Mouse (Mus musculus) gastrocnemius, postnatal 10 days (tissue): ENCODE data around the gene Zfp653. TPM values are rescaled to one million over a fixed set of nuclear protein-coding genes. Genes with fewer than 3 reads are reported as not detected.
"Not testable (repeated sequence)": the region's sequence is repeated elsewhere in the genome, so short reads cannot be mapped to it uniquely, and the experiment has no call there.

Source experiments
- DNase-seq: peaks from one replicate; pipeline ENCODE4 v3.0.0; 2021; ENCODE audit warnings: mixed read lengths
- long read RNA-seq, 2 experiments: library from polyadenylated mRNA; stranded (forward); transcript quantifications; one replicate each; pipeline ENCODE4 v2.0.0; 2021
- total RNA-seq, 2 experiments: library from RNA; stranded (reverse); gene quantifications; 2 replicates each; pipeline ENCODE4 v1.2.3; 2021

Gene Zfp653
- total RNA-seq = 1 to 10 TPM; 3.1 to 4.6 TPM
- long read RNA-seq, experiment 1, partial matches to known transcripts = 1 of 5 reads
- long read RNA-seq, experiment 1, other reads (novel, unspliced or antisense) = 1 of 5 reads
- long read RNA-seq, experiment 2, partial matches to known transcripts = 3 of 8 reads
- long read RNA-seq, experiment 2, other reads (novel, unspliced or antisense) = 2 of 8 reads

DNA sequence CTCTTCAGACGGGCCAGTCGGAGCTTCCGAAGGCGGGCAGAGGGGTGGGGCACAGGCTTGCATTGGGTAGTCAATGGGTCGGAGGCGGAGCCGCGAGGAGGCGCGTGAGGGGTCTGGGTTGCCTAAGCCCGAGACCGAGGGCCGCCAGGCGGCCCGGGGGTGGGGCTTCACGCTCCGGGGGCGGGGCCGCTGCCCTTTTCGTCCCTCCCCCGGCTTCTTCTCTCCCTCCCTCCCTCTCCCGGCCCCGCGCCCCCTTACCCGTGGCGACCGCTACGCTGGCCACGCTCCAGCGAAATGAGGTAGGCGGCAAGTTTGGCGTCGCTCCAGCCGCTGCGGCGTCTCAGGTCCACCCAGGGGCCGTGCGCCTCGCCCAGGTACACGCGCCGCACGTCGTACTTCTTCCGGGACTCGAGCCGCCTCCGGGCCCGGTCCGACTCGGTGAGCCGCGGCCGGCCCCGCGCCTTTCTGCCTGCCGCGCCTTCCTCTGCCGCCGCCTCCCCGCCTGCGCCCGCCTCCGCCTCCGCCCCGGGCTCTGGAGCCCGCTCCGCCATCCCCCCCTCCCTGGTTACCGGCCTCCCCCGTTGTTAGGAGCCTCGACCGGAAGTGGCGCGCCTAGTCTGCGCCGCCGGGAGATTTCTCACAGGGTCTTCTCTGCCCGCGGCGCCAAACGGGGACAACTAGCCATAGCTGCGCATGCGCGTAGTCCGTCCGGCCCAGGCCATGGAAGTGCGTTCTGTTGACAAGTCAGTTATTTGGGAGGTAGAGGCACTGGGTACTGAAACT lies at the start of gene Zfp653, which contains the start of gene Gm49318:
TSS of gene Zfp653 (minus strand) at position 586 of the 783 bp plus-strand sequence.
TSS of gene Gm49318 (minus strand) at position 469 of the 783 bp plus-strand sequence.
- DNase-seq = peak; percentile 98

DNA sequence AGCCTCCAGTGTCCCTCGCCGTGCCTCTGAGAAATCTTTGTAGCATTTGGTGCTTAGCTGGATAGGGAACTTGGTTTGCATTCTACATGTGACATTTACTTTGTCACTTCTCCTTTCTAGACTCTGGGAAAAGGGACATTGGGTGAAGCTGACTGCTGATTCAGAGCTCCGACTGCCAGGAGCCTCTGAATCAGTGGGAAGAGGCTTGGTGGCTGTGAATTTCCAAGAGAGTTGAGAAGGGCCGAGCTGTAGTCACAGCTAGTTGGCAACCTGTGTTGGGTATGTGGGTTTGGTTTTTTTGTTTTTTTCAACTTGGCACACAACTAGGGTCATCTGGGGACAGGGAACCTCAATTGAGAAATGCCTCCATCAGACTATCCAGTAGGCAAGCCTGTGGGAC lies 48.4 kb upstream of the Zfp653 start:
- no peak for DNase-seq

DNA sequence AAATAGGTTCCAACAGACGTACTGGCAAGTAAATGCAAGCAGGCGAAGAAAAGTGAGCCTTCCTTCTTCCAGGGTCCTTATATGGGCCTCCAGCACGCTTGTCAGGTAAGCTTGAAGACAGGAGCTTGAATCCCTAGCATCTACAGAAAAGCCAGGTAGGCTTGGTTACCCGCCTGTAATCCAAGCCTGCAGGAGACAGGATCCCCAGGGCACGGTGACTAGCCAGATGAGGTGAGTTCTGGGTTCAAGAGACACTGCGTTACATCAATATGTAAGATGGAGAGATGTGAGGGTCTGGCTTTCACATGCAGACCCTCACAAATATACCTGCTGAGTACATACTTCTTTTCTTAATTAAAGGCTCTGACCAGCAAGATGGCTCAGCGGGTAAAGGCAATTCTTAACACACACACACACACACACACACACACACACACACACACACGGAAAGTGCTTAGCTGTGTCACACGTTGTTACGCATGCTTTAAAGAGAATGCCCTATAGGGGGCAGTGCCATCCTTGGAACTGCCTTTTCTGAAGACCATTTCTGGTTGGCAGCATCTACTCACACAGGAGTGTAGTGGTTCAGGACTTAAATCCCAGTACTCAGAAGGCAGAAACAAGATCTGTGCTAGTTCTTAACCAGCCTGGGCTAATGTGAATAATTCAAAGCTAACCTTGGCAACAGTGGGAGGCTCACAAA lies 46.7 kb upstream of the Zfp653 start:
- peak; percentile 37 for DNase-seq

DNA sequence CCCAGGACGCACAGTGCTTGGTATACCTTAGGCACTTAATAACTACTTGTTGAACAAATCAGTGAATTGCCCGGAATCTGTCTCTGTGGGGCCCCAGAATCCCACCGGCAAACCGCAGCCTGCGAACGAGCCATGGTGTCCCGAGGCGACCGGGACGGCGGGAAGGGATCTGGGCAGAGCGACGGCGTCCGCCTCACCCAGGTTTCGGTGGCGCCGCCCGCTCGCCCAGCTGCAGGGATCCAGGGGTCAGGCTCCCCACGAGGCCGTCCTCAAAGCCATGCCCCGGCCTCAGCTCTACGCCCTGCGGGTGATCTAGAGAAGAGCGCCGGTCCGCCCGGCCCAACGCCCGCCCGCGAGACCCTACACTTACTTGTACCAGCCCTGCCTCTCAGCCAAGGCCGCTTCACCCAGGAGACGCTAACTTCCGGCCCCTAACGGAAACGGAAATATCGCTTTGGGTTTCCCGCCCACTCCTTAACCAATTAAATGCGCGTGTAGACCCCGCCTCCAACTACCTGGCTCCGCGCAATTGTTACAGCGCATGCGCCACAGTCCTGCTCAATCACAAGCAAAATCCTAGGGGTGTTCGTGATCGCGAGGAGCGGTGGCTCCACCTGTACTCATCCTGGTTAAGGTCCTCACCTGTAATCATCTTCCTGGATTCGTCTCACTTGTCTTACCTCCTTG lies 45.7 kb upstream of the Zfp653 start, which contains the start of gene Elof1:
TSS of gene Elof1 (minus strand) at position 433 of the 687 bp plus-strand sequence.
- DNase-seq = peak; percentile 83

DNA sequence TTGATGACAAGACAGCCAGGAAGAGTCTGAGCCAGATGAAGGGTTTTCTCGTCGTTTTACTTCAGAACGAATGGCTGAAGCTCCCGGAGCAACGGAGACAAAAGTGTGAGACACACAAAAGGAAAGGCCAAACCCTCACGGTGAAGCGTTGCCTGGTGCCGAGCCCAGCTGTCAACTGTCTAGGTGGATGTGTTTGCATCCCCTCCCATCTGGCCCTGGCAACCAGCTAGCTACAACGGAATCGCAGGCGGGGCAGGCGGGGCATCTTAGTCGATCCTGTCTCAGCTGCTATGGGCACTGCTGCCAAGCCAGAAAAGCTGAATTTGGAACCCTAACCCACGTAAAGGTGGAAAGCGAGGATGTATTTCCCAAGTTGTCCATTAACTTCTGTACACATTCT lies 44.9 kb upstream of the Zfp653 start:
- no peak for DNase-seq

DNA sequence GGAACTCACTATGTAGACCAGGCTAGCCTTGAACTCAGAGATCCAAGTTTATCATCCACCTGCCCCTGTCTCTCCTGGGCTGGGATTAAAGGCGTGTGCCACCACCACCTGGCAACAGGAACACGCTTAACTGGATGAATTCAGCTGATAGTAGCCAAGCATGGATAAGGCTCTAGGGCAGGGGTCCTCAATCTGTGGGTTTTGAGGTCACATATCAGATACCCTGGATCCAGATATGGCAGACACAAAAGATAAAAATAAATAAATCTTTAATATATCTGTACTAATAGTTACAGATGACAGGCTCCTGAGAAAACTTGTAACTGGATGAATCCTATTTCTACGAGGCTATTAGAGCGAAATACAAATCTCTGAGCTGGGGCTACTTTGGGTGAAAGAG lies 44.5 kb upstream of the Zfp653 start:
- DNase-seq = no peak

DNA sequence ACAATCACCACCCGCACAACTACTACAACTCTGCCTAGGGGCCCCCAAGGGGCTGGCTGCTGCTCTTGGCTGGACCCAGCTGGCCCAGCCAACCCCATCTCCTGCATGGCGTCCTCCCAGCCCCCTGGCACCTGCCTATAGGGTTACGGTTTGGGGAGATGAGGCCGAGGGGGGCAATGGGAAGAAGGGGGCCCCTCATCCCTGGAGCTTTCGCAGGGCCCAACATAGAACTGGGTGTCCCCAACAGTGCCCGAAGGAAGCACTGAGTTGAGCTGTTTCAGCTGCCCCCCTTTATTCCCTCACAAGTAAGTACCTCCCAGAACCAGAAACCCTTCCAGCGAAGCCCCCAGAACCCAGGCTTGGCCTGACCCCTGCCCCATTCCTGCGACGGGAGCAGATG lies 37.0 kb upstream of the Zfp653 start:
- DNase-seq = no peak

DNA sequence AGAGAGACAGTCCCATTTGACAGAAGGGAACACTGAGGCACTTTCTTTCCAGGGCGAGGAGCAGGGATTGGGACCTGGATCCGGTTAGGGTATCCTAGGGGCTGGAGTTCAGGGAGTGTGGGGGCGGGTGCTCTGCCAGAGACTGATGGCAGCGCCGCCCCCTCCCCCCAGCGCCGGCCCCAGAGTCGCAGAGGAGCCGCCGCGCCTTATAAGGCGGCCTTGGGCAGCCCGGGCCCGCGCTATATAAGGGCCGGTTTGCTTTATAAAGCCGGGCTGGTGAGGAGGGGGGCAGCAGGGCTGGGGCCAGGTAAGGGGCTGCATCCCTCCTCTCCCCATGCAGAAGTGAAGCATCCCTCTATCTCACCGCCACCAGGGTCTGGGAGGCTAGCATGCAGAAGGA lies 28.7 kb upstream of the Zfp653 start:
- no peak for DNase-seq

DNA sequence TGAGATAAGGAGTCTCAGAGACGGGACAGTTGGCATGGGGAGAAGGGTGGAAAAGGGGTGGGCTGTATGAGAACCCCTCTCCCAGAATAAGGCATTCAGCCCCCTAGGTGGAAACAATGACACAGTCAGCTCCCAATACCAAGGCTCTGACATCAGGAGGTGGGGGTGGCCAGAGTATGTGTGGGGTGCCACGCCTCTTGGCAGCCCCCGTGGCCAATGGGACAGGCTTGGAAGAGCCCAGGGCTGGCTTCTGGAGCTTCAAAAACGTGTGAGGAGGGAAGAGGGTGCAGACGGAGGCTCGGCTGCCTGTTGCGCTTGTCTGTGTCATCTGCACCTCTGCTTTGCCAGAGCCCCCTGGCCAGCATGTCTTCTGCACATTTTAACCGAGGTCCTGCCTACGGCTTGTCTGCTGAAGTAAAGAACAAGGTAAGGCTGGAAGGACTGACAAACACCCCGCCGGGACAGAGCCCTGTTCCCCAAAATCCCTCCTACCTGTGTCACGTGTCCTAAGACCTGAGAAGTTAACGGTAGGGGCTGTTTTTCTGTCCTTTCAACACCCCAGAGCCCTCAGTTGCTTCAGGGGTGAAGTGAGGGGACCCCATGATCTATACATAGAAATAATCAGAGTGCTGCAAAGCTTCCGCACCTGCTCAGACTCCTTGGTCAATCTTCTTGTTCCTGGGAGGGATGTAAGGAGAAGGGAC lies 28.0 kb upstream of the Zfp653 start, which contains the start of gene Cnn1:
TSS of gene Cnn1 (plus strand) at position 224 of the 704 bp plus-strand sequence.
- no peak for DNase-seq

DNA sequence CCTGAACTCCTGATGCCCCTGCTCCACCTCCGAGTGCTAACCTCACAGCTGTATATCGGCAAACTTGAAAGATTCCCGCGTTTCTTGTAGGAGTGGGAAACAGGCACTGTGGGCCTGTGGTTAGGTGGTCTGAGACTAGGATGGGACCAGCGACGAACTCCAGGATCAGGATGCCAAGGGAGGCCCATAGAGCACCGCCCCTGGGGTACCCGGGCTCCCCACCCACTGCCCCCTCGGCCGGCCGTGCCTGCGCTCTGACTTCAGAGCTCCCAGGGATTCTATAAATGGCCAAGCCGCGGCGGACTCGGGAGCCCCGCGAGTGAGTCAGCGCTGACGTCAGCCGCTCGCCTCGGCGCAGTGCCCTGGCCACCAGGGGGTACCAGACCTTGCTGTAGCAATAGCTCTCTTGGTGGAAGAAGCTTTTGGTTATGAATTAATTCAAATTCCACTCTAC lies 24.7 kb upstream of the Zfp653 start:
- DNase-seq = peak; percentile 86

DNA sequence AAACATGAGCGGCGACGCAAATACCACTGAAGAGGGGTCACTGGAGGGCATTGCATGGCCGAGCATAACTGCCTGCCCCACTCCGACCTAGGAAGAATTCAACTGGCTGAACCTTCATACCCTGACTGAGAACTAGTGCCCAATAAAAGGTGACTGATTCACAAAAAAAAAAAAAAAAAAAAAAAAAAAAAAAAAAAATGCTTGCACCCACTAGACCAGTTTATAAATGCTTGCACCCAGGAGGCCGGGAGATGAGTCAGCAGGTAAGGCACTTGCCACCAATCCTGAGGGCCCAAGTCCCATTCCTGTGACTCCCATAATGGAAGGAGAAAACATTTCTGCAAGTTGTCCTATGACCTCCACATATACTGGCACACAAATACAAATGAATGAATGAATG lies 21.6 kb upstream of the Zfp653 start:
- no peak for DNase-seq

DNA sequence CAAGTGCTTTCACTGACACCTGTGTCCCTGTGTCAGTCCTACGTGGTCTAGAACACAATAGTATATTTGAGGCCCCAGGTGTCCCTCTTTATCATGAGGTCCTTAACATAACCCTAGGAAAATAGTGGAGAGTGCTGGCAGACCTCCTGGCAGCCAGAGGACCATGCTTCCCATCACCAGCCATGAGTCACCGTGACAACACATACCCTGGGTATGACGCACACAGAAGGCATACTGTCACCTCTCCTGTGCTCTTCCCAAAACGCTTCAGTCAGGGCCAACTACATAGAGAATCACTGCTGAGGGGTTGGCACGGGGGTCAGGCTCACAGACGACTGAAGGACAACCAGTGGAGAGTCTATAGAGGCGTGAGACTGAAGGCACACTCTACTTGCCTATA lies 18.8 kb upstream of the Zfp653 start:
- DNase-seq = no peak

DNA sequence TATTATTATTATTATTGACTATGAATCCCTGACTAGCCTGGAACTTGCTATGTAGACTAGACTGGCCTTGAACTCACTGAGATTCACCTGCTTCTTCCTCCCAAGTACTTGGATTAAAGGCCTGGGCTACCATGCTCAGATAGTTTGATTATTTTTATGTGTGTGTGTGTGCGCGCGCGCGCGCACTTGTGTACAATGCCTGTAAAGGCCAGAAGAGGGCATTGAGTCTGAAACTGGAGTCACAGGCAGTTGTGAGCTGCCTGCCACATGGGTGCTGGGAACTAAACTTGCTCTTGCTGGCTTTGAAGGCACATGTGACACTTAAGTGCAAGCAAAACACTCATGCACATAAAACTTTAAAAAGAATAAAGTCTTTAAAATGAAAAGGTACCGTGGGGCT lies 18.1 kb upstream of the Zfp653 start:
- DNase-seq = no peak

DNA sequence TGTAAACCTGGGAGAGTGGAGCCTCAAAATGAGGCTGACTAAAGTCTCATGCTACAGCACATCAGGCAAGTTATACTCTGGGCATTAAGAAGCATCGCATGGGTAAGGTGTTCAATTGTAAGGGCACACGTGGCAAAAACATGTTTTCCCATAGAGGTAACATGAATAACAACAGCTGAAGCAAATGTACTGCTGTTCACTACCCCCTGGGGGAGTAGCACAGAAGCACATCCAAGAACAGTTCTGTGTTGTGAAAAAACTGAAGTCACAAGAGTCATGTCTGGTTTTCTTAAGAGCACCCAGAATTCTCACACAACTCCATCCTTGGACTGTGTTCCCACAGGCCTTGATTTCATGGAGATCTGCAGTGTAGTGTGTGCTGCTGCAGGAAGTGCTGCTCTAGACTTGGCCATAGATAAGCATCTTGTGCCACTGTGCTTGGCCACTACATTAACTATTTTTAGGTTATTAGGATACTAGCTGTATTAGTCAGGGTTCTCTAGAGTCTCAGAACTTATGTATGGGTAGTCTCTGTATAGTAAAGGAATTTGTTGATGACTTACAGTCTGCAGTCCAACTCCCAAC lies 15.9 kb upstream of the Zfp653 start:
- no peak for DNase-seq

DNA sequence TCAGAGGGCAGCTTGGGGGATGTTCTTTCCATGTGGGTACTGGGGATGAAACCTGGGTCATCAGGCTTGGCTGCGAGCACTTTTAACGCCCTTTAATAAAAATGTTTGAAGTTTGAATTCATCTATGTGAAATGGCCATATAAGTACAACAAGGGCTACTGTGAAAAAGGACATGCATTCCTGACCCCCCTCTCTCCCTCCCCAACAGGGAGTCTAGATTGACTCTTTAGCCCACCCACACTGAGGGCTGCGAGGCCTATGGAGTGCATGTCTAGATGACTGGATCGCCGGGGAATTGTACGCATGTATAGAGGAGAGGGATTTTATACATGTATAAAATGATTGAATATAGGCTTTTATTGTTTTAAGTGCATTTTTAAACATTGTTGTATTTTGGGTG lies 14.8 kb upstream of the Zfp653 start:
- no peak for DNase-seq

DNA sequence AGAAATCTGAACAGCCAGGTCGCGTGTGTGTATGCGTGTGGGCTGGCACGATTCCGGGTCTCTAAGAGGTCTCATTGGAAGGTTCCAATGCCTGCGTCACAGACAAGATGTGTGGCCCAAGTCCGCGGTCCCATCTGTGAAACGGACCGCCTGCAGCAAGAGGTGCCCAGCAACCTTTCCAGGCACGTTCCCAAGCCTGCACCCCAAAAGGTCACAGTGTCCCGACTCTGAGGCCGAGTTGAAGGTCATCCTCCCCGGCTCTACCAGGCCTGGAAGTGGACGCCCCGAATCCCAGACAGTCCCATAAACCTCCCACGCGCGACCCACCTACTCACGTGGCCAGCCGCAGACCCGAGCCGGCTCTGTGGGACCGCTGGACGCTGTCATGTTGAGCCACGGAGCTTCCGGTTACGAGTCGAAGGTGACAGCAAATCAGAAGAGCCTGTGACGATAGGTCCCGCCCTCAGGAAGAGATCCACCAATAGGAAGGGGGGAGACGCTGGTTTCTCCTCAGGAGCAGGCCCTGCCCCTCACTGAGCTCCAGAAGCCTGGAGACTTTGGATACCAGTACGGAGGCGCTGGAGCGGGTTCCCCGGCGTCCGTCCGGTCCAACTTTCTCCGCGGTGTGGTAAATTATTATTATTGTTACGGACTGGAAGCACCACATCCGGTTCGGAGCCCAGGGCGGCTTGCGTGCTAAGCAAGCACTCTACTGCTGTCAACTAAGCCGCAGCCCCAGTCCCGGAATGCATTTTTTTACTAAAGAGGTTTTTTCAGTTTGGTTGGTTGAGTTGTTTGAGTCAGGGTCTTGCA lies 14.1 kb upstream of the Zfp653 start, which contains the start of gene Ecsit:
TSS of gene Ecsit (minus strand) at position 417 of the 813 bp plus-strand sequence.
- DNase-seq = peak; percentile 81

DNA sequence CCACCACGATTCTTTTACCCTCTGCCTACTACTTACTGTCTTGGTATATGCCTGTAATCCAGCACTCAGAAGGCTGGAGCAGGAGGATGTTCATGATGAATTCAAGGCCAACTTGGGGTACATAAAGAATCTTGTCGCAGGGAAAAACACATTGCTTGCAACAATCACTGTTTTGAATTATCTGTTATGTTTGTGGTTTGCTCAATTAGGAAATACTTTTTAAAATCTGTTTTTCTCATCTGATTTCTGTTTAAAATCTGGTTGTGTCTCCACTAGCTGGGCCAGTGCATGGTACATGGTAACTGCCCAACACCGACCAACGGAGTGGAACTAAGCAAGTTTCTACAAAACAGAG lies 13.5 kb upstream of the Zfp653 start:
- no peak for DNase-seq

DNA sequence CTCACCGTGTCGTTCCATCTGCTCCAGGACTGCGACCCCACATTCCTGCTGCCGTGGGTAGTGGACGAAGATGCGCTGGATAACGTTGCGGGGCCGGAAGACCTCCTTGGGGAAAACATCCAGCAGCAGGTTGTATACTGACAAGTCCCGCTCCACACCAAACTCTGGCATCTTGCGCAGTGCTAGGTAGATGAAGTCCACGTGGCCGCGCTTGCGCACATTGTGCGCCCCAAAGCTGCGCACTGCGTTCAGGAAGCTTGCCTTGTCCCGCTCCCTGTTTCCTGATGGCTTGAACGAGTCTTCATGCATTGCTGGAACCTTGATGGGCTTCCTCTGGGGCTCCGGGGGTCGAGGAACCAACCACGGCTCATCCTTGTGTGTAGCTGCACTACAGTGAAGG lies 5.0 kb upstream of the Zfp653 start:
- no peak for DNase-seq

DNA sequence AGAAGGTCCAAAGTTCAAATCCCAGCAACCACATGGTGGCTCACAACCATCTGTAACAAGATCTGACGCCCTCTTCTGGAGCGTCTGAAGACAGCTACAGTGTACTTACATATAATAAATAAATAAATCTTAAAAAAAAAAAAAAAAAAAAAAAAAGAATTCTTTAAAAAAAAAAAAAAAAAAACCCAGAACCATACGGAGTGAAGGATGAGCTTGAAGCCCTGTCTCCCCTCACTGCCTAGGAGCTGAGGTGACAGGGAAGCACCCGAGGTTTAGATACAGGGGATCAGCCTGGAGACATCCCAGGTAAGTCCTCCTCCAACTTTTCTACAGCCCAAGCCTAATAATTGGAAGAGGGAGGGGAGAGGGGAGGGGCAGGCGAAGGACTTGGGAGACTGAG lies 4.6 kb upstream of the Zfp653 start:
- not testable (repeated sequence) for DNase-seq

DNA sequence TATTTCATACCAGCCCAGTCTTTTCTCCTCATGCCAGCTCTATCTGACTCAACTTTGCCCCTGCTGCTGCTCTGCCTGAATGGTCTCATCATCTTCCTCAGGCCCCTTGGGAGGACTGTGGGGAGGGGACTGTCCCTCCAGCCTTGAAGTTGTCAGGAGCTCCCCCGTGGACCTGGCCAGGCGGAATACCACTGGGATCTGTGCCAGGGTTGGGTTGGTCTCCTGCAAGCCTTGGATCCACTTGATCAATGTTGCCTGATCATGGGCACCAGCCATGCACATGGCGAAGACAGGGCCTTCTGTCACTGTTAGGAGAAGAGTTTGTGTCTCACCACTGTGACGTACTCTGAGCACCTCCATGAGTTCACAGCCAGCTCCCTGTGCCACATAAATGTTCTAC lies 1.1 kb upstream of the Zfp653 start:
- DNase-seq = no peak
